Comparison of ENCODE assay signal across 18 mouse cellular contexts in the genomic region with DNA sequence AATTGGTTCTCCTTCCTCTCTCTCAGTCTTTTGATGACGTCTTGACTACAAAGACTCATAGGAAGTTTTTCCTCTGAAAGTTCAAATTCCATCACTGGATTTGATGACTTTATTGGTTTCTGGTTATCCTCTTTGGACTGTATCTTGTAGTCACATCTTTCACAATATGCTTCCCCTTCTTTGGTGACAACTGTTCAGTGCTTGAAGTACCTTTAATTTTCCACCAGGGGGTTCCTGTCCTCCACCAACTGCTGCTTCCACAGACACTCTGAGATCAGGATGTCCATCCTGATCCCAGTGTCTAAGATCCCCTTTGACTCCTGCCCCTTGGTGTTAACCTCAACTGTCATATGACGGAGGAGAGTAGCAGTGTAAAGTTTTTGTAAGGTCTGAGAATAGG. TPM values are rescaled to one million over a fixed set of nuclear protein-coding genes. Genes with fewer than 3 reads are reported as not detected.
"Had no signal": no experiment of that assay in that cellular context is flagged by ENCODE, and none has a peak within 500 bp of the region (broad histone marks: within the 10 kb centered on the region; RNA-seq: fewer than 3 reads in every experiment).

No protein-coding gene starts in this region.

RNA-seq across cellular contexts. Expression of a gene that starts 28.1 kb away (rescaled TPM):
- total RNA-seq: layer of hippocampus, adult 18-20 months; layer of hippocampus, postnatal 25 days; left cerebral cortex, adult 18-20 months; left cerebral cortex, postnatal 36 days; liver, adult 2 months; monocyte, adult 5-6 weeks; neutrophil, adult 5-6 weeks had no signal
- polyA plus RNA-seq: limb, embryonic 11.5 days; liver, adult 2 months; liver, embryonic 13.5 days; liver, embryonic 16.5 days; lung, embryonic 14.5 days; midbrain, embryonic 10.5 days; midbrain, embryonic 13.5 days; myocyte; neural tube, embryonic 13.5 days; stomach, embryonic 15.5 days; testis, adult 2 months; urinary bladder, adult 2 months had no signal

RNA-seq across cellular contexts. Expression of a gene that starts 29.7 kb away (rescaled TPM):
- total RNA-seq: liver, adult 2 months had no signal
